Mouse (Mus musculus): Measurements from ENCODE around the gene Mapk1ip1l.

GRCm38 (mm10) chr14:47269706-47270105 lies 28.4 kb upstream of the Mapk1ip1l start:
- TF ChIP-seq CTCF (IDR thresholded peaks at IDR 0.05; ENCODE audit: borderline replicate concordance, insufficient read depth, low read length), result no peak
- TF ChIP-seq POLR2A (IDR thresholded peaks at IDR 0.05; ENCODE audit: low read depth, low read length), result no peak
